Mouse (Mus musculus): Measurements from ENCODE around the gene Zbed4.
"Not testable (repeated sequence)": the region's sequence is repeated elsewhere in the genome, so short reads cannot be mapped to it uniquely, and the experiment has no call there.

Zbed4 gene

DNA sequence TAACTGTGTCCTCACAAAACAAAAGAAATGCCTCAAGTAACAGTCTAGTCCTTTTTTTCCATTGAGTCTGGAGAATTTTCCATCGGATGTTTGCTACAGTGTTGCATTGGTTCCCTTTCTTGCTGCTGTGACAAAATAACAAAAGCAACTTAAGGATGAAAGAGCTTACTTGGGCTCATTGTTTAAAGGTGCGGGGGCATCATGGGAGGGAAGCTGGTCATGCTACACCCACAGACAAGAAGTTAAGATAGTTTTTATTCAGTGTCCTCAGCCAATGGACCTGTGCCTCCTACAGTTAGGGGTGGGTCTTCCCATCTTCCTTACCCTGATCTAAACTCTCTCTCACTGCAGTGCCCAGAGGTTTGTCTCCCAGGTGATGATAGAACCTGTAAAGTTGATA is 13.0 kb upstream of the Zbed4 start:
- no peak for DNase-seq

- no peak for DNase-seq
Measured at GRCm38 (mm10) chr15:88741366-88741765, 10.1 kb upstream of the Zbed4 start.

GRCm38 (mm10) chr15:88743371-88743770 is 8.1 kb upstream of the Zbed4 start:
- DNase-seq, result peak in 1 of 2 experiments; percentile 21

DNA sequence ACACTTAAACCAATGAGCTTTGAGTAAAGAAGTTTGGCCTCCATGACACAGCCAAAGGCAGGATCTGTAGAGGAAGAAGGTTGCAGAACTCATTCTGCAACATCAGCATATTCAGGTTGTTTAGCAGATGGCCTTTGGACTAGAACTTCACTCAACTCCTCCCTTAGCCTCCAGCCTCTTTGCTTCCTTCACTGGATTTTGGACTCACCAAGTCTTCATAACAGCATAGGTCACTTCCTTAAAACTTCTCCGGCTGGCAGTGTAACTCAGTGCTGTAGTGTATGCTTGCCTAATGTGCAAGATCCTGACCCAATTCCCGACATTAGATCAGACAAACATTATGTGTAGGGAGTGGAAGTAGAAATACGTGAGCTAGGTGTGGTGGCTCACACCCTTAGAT is 6.1 kb upstream of the Zbed4 start:
- DNase-seq, result no peak

GRCm38 (mm10) chr15:88745926-88746325 is 5.5 kb upstream of the Zbed4 start:
- no peak for DNase-seq

DNA sequence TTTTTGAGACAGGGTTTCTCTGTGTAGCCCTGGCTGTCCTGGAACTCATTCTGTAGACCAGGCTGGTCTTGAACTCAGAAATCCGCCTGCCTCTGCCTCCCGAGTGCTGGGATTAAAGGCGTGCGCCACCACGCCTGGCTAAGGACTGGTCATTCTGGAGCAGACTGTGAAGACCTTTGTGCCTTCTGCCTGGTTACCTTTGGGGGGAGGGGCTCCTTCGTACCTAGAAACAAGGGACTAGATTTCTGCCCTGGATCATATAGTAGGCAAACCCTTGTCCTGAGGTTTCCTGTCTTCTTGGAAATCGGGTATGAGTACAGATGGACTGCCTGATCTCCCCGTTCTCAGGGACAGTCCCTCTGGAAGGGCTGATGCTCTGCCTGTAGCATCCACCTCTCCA is 1.8 kb upstream of the Zbed4 start:
- DNase-seq, result not testable (repeated sequence)

DNA sequence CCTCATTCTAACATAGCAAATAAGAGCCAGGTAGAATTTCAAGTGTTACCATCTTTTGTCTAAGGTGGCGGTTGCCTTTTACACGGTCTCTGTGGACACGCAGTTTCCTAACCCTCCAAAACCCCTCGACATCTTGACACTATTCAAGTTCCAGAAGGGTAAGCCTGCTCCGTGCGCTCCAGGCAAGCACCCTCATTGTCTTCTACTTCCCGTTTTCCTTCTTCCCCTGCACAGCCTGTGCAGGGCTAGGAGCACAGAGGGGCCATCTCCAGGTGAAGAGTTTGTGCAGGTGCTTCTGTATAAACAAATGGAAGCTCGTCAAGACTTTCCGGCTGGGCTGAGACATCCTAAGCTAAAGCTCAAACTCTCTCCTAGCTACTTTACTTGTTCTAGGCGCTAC is 1.4 kb upstream of the Zbed4 start:
- no peak for DNase-seq

GRCm38 (mm10) chr15:88750677-88751563 is 540 bp upstream of the Zbed4 start:
- DNase-seq, result peak; percentile 98

- no peak for DNase-seq
Measured at GRCm38 (mm10) chr15:88752403-88752733, 908 bp downstream of the Zbed4 start.

DNA sequence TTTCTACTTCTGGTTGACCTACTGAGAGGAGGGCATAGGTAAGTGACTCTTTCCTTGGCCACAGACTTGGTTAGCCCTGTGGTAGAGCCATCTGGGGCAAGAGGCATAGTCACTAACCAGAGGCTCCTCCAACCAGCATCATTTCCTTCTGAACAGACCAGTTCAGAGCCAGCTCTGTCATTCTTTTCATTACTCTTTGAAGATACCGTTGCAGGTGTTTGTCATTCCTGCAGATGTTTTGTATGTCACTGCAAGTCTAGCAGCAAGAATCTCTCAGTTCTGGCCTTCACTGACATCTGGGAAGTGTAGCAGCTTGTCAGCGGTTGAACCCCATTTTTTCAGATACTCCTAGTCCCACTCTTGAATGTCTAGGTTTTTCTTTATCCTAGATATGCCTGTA is 3.4 kb downstream of the Zbed4 start:
- no peak for DNase-seq

GRCm38 (mm10) chr15:88755761-88756160 is 4.3 kb downstream of the Zbed4 start:
- no peak for DNase-seq

GRCm38 (mm10) chr15:88758061-88758460 is 6.6 kb downstream of the Zbed4 start:
- DNase-seq, result no peak

GRCm38 (mm10) chr15:88761551-88761950 is 10.1 kb downstream of the Zbed4 start:
- no peak for DNase-seq

- DNase-seq, result peak in 1 of 2 experiments; percentile 15
Measured at GRCm38 (mm10) chr15:88766139-88766538, 14.7 kb downstream of the Zbed4 start.

- no peak for DNase-seq
Measured at GRCm38 (mm10) chr15:88768537-88768936, 17.1 kb downstream of the Zbed4 start.

- DNase-seq, result not testable (repeated sequence)
Measured at GRCm38 (mm10) chr15:88774630-88775029, 23.2 kb downstream of the Zbed4 start.

GRCm38 (mm10) chr15:88792140-88792850 is 40.8 kb downstream of the Zbed4 start:
- DNase-seq, result no peak

DNA sequence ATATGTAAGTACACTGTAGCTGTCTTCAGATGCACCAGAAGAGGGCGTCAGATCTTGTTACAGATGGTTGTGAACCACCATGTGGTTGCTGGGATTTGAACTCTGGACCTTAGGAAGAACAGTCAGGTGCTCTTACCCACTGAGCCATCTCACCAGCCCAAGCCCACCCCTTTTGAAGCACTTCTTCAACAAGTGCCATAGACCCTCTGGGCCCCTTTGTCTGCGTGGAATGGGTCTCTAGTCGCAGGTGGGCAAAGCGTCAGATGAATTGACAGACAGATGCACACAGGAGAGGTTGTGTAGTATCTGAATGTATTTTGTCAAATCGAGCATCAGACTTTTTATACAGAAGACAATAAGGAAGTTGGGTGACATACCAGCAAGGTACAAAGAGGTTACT is 43.3 kb downstream of the Zbed4 start:
- not testable (repeated sequence) for DNase-seq

- DNase-seq, result no peak
Measured at GRCm38 (mm10) chr15:88799950-88800371, 48.5 kb downstream of the Zbed4 start.

DNA sequence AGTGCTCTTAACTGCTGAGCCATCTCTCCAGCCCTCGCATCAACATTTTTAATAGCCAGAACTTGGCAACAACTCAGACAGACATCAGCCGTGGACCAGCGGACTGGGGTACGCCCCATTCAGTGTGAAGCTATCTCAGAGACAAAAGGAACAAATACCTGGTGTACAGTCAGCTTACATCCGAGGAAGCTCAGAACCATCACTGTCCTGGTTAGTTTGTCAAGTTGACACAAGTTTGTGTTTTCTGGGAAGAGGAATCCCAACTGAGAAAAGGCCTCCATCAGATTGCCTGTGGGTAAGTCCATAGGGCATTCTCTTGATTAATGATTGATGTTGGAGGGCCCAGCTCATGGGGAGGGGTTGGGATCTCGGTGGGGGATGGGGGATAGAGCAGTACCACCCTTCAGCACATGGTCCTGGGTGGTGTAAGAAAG is 49.5 kb downstream of the Zbed4 start:
- no peak for DNase-seq

DNA sequence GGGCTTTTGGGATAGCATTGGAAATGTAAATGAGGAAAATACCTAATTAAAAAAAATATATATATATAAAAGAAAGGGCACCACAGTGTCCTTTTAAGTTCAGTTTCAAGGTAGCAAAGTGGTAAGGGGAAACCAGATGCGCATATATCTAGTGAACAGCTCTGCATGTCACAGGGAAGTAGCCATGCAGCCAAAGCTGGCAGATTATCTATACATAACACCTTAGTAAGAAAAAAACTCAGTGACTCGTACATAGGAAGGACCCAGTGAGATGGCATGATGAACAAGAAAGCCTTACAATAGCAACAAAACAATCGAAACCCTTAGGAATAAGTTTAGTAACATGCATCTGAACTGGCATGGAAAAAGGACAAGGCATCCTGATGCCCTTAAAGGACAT is 50.4 kb downstream of the Zbed4 start:
- DNase-seq, result no peak

GRCm38 (mm10) chr15:88802348-88802747 is 50.9 kb downstream of the Zbed4 start:
- no peak for DNase-seq

- no peak for DNase-seq
Measured at GRCm38 (mm10) chr15:88808121-88808520, 56.7 kb downstream of the Zbed4 start.

GRCm38 (mm10) chr15:88810369-88810768 is 58.9 kb downstream of the Zbed4 start:
- no peak for DNase-seq

Measured in B cell, adult 2 months (primary cell).